Mouse (Mus musculus) liver (tissue): ENCODE results near the gene H2-Ob.

Experiments
- DNase-seq: peaks from one replicate; pipeline ENCODE4 v3.0.0-alpha.2; 2020; ENCODE audit warnings: mixed read lengths

H2-Ob gene

GRCm38 (mm10) chr17:34286999-34287398, 48.3 kb downstream of the H2-Ob start:
- no peak for DNase-seq

- DNase-seq, result peak; percentile 31
Measured at GRCm38 (mm10) chr17:34287648-34288047, 48.9 kb downstream of the H2-Ob start, which contains the start of gene H2-Aa. Gene H2-Aa (minus strand): TSS chr17:34287823.

GRCm38 (mm10) chr17:34288131-34288530, 49.4 kb downstream of the H2-Ob start:
- no peak for DNase-seq

GRCm38 (mm10) chr17:34291609-34292008, 52.9 kb downstream of the H2-Ob start:
- peak; percentile 67 for DNase-seq

GRCm38 (mm10) chr17:34292570-34292969, 53.9 kb downstream of the H2-Ob start:
- DNase-seq, result no peak

- no peak for DNase-seq
Measured at GRCm38 (mm10) chr17:34293533-34293932, 54.8 kb downstream of the H2-Ob start.

GRCm38 (mm10) chr17:34294249-34294648, 55.5 kb downstream of the H2-Ob start:
- no peak for DNase-seq

- no peak for DNase-seq
Measured at GRCm38 (mm10) chr17:34295307-34295706, 56.6 kb downstream of the H2-Ob start.

- no peak for DNase-seq
Measured at GRCm38 (mm10) chr17:34295891-34296794, 57.4 kb downstream of the H2-Ob start.

- no peak for DNase-seq
Measured at GRCm38 (mm10) chr17:34299356-34299755, 60.7 kb downstream of the H2-Ob start.

GRCm38 (mm10) chr17:34300071-34300470, 61.4 kb downstream of the H2-Ob start:
- DNase-seq, result no peak

GRCm38 (mm10) chr17:34300691-34301566, 62.2 kb downstream of the H2-Ob start:
- no peak for DNase-seq

GRCm38 (mm10) chr17:34301670-34302190, 63.0 kb downstream of the H2-Ob start:
- no peak for DNase-seq

GRCm38 (mm10) chr17:34303789-34304188, 65.1 kb downstream of the H2-Ob start:
- DNase-seq, result no peak
